Mouse (Mus musculus): ENCODE results near the gene Ip6k3.

Ip6k3 gene

GRCm38 (mm10) chr17:27182401-27182800 lies 14.8 kb upstream of the Ip6k3 start:
- no peak for DNase-seq (ENCODE audit: low spot score)

GRCm38 (mm10) chr17:27181666-27182065 lies 14.1 kb upstream of the Ip6k3 start:
- DNase-seq (ENCODE audit: low spot score), result no peak

DNA sequence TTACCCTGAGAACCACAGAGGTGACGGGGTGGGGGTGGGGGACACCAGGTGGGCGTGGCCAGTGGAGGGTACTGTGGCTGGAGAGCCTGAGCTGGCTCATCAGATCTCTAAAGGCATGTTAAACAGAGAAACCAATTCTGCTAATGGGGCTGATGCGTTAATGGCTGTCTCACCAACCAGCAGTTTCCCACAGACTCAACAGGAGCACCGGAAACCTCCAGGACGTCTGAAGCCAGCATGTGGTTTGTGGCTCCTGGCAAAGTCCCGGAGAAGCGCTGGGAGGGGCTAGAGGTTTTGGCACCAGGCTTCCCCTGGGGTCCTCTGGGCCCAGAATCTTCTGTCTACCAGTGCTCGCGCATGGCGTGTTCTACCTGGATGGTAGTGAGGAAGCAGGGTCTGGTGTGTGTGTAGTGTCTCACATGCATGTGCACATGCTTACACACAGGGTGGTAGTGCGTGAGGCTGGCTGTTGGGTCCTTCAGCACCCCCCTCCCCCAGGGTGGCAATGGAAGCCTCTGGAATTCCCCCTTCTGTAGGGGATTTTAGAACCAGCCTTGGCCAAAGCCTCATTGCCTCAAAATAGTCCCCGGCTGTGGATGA lies 12.2 kb upstream of the Ip6k3 start:
- no peak for DNase-seq (ENCODE audit: low spot score)

DNA sequence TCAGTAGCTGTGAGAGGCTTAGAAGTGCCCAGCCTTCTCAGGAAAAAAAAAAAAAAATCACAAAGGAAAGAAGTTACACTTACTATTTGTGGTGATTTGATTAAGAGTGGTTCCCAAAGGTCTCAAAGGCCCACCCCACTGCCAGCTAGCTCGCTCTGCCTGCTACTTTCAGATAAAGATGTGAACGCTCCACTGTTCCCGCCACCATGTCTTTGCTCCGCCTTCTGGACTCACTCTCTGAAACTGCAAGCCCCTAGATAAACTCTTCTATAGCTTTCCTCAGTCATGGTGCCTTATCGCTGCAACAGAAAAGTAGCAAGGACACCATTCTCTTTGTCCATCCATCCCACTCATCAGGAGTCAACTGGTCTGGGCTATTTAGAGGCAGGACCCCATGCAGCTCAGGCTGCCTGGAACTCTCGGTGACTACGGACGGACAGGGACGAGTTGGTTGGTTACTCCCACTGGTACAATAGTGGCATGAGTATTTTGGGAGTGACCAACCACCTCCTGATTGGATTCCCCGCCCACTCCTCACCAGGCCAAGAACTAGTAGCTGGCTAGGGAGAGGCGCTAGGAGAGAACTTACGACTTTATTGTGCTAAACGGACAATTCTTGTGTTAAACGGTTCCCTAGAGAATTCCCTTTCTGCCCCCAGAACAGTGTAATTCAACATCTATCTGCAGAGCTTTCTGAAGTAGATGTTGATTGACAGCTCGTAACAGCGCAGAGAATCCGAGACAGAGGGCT lies 11.0 kb upstream of the Ip6k3 start:
- no peak for DNase-seq (ENCODE audit: low spot score)

DNA sequence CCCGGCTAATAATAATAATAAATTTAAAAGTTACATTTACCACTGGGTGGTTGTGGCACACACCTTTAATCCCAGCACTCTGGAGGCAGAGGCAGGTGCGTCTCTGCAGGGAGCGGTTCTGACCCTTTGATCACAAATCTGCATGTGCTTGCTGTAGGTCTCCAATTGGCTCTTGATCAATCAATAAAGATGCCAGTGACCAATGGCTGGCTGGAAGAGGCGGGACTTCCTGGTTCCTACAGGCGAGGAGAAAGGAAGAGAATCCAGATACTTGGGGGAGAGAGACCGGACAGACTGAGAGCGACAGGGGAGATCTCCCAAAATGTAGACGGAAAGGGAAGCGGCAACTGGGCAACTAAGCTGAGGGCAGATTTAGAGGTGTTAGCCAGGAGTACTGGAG lies 10.4 kb upstream of the Ip6k3 start:
- no peak for DNase-seq (ENCODE audit: low spot score)

DNA sequence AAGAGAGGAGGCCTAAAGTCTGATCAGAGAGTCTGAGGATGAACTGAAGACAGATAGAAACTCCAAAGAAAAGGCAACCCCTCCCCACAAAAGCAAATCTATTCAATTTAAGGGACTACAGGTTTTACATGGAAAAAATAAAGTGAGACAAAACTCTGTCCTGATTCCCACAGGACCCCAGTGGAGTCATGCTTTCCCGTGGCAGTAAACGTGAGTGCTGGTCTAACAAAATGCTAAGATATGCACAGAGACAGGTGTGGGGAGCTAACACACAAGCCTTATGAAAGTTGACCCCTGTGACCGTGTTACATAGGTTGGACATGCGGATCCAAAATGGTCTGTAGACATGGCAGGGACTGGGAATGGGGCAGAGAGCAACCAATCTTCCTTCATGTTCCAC lies 9.2 kb upstream of the Ip6k3 start:
- no peak for DNase-seq (ENCODE audit: low spot score)

- no peak for DNase-seq (ENCODE audit: low spot score)
Measured at GRCm38 (mm10) chr17:27176287-27176686, 8.7 kb upstream of the Ip6k3 start.

GRCm38 (mm10) chr17:27175196-27175874 lies 7.7 kb upstream of the Ip6k3 start:
- DNase-seq (ENCODE audit: low spot score), result no peak

- no peak for DNase-seq (ENCODE audit: low spot score)
Measured at GRCm38 (mm10) chr17:27173715-27174114, 6.1 kb upstream of the Ip6k3 start.

- DNase-seq (ENCODE audit: low spot score), result no peak
Measured at GRCm38 (mm10) chr17:27172459-27172858, 4.9 kb upstream of the Ip6k3 start.

- DNase-seq (ENCODE audit: low spot score), result no peak
Measured at GRCm38 (mm10) chr17:27171121-27171520, 3.5 kb upstream of the Ip6k3 start.

DNA sequence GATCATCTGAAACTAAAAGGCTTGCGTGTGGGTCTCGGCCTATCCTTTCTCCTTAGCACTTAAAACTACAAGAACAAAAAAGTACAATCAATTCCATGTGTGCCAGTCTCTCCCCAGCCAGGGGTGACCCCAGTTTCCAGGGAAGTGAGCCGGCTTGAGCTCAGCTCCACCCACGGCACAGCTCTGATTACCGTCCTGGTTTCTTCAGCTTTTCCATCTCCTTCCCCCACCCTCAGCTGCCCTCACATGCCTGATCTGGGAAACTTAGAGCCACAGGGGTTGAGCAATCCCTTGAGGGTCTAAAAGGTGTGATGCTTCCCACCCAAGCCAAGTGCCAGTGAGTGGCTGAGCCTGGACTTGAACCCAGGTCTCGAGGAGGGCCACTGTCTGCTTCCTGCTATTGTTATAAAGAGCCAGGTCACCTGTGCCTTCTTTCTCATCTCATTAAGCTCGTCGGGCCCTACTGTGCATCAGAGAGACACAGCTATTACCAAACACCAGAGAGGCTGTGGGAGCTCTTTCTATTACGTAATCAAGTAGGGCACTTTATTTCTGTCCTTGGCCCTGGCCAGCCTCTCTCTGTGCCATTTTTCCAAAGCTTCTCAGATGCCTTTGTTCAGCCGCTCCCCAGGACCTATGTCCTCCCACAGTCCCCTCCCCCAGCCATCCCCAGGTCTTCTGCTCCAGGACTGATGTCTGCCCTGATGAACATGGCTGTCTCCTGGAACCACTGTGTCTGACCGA lies 2.5 kb upstream of the Ip6k3 start:
- DNase-seq (ENCODE audit: low spot score), result no peak

DNA sequence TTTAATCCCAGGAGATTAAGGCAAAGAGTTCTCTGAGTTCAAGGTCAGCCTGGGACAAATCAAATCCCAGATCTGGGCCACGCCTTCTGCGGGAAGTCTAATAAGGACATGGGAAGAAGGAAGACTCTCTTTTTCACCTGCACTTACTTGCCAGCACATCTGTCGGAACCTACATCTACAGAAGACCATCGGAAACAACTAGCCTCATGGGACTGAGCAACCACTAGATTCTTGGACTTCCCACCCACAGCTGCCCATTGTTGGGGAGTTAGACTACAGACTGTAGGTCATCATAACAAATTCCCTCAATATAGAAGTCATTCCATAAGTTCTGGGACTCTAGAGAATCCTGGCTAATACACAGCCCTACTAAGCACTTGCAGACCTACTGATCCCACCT lies 974 bp upstream of the Ip6k3 start:
- no peak for DNase-seq (ENCODE audit: low spot score)

DNA sequence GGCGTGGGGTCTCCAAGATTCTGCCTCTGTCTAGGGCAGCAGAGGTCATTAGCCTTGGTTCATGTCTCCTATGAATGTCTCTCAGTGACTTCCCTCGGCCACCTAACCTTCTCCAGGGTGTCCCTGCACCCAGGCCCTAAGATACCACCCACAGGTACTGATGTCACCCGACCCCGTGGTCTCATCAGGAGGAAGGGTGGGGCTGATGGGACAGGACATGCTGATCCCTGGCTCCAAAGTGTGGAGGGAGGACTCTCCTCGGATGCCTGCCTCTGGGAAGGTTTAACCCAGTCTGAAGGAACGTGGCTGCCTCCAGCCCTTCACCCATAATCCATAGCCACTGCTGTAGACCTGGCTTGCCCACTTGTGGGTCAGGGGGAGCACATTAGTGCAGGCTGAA lies 694 bp downstream of the Ip6k3 start:
- no peak for DNase-seq (ENCODE audit: low spot score)

- DNase-seq (ENCODE audit: low spot score), result no peak
Measured at GRCm38 (mm10) chr17:27165054-27165773, 2.4 kb downstream of the Ip6k3 start.

DNA sequence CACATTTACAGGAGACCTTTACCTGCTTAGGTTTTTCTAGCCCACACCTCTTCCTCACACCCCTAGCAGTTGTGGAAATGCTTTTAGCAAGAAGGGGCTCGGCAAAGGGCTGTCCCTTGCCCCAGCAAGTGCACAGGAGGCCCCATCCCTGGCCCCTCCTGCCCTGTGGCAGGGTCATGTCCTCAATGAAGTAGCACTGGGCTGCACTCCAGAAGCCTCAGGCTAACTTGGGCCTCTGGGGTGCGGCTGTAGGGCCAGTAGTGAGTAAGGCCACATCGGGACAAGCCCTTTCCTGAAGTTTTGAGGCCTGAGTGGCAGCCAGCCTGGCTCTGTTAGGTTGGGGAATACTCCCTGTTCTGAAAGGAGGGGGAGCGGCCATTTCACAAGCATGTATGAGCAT lies 6.7 kb downstream of the Ip6k3 start:
- no peak for DNase-seq (ENCODE audit: low spot score)

- no peak for DNase-seq (ENCODE audit: low spot score)
Measured at GRCm38 (mm10) chr17:27159169-27159568, 8.4 kb downstream of the Ip6k3 start.

- no peak for DNase-seq (ENCODE audit: low spot score)
Measured at GRCm38 (mm10) chr17:27158439-27158838, 9.2 kb downstream of the Ip6k3 start.

DNA sequence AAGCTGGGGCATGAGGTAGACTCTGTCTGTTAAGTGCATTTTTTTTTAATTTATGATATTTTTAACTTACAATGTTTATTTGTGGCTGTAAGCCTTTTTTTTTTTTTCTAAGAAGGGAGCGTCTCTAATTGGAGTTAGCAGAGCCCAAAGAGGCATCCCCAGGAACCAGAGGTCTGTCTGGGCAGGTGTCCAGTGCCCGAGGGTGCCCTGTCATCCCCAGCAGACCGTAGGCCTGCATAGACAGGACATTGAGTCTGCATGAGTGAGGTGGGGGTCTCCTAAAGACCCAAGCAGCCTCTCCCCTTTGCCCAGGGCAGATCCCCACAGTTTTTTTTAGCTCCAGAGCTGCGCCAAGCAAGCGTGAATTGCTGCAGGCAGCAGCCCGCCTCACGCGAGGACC lies 11.8 kb downstream of the Ip6k3 start:
- DNase-seq (ENCODE audit: low spot score), result no peak

DNA sequence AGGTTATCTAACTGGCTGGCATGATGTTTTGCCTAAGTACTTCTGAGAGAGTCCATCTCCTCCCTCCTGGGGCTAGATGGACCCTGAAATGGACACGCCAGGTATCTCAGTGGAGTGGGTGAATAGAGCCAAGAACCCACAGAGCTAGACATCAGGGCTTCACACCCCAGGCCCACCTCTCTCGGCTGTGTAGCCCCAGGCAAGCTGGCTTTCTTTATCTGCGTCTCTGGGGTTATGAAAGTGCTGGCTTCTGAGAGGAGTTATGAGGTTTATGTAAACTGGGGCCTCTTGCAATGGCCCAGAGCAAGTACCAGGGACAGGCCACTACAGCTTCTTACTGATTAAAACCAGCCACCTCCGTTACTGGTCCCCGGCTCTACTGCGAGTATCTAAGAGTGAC lies 12.7 kb downstream of the Ip6k3 start:
- DNase-seq (ENCODE audit: low spot score), result no peak

DNA sequence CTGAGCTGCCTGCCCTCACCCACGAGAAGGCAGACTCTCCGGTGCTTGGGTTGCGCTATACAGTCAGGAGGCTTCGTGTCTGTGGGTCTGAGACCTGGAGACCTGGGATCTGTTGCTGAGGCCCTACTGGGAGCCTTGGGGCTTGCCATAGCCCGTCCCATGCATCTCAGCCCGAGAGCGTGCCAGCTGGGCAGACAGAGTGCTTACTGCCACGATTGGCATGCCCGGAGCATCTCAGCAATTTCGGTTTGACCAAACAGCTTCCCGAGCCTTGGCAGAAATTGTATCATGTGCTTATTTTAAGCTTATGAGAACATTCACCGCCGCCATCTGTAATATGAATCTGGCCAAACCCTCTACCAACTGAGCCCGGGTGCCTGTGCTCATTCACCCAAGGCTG lies 13.3 kb downstream of the Ip6k3 start:
- DNase-seq (ENCODE audit: low spot score), result no peak

DNA sequence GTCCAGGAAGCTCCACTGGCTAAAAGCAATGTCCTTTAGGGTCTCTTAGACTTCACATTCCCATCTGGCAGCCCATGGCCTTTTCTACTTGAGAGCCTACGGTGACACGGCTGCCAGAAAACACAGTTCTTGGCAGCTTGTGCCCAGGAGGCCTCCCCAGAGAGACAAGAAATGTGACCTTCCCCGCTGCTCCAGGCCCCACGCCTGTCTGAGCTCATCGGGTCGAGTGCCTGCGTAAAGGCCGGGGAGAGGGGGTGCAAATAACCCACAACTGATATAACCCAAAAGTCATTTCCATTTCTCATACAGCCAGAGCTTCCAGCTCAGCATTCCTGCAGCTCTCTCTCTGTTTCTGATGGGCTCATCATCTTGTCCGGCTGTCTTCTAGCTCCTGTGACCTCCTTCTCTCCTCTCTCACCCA lies 13.8 kb downstream of the Ip6k3 start:
- DNase-seq (ENCODE audit: low spot score), result no peak

All from ovary, adult 18-20 months (tissue).